In the genomic region with DNA sequence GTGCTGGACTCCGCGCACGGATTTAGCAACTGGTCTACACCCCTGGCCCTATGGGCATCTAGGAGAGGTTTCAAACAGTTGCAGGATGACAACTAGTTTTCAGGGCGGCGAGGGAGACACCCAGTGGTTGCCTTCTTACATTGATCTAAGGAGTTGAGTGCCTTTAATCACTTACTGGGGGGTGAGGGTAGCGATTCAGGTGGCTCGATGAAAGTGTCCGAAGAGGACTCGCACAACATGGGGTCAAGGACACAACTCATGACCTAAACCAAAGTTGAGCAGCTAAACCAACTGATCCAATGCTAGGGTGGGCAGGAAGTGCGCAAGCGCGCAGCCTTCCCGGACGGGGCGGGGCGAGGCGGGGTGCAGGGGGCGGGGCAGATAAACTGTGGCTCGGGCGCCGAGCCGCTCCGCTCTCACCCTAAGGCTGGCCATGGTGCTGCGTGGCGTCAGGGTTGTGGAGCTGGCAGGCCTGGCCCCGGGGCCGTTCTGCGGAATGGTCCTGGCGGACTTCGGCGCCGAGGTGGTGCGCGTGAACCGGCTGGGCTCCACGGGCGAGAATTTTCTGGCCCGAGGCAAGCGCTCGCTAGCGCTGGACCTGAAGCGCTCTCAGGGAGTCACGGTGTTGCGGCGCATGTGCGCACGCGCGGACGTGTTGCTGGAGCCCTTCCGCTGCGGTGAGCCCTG, we compare ENCODE assay signal across 7 mouse cellular contexts. TPM values are rescaled to one million over a fixed set of nuclear protein-coding genes. Genes with fewer than 3 reads are reported as not detected.
DNase-seq lines count a peak whose midpoint lies in the region; ATAC-seq lines count a peak whose summit lies in the region.

A gene (plus strand): TSS at position 380 of the 687 bp plus-strand sequence.

- no peaks in the 10 kb centered on the region for H3K27me3 ChIP-seq in embryonic facial prominence, embryonic 12.5 days
- H3K27me3 ChIP-seq in limb, embryonic 11.5 days (ENCODE audit: control insufficient read depth, insufficient read depth, low read length), result no peaks in the 10 kb centered on the region
- H3K27me3 ChIP-seq in midbrain, embryonic 14.5 days (ENCODE audit: control insufficient read depth, insufficient read depth, low read length), result no peaks in the 10 kb centered on the region

- H3K36me3 ChIP-seq in embryonic facial prominence, embryonic 12.5 days, result no peaks in the 10 kb centered on the region
- no peaks in the 10 kb centered on the region for H3K36me3 ChIP-seq in limb, embryonic 11.5 days (ENCODE audit: control insufficient read depth, insufficient read depth, low read length)
- H3K36me3 ChIP-seq in midbrain, embryonic 14.5 days (ENCODE audit: control insufficient read depth, insufficient read depth, low read length), result no peaks in the 10 kb centered on the region

- no peaks in the 10 kb centered on the region for H3K9me3 ChIP-seq in embryonic facial prominence, embryonic 12.5 days
- no peaks in the 10 kb centered on the region for H3K9me3 ChIP-seq in limb, embryonic 11.5 days (ENCODE audit: control insufficient read depth, low read length)
- H3K9me3 ChIP-seq in midbrain, embryonic 14.5 days (ENCODE audit: control insufficient read depth, low read length), result no peaks in the 10 kb centered on the region

- H3K27ac ChIP-seq in embryonic facial prominence, embryonic 12.5 days, result peak within 1 kb of the TSS; percentile 83
- H3K27ac ChIP-seq in limb, embryonic 11.5 days (replicated peaks; ENCODE audit: low read depth, low read length), result 0 out of 2 replicates have a peak within 1 kb of the TSS, but pooled peaks have one; percentile 49
- peak within 1 kb of the TSS; percentile 90 for H3K27ac ChIP-seq in midbrain, embryonic 14.5 days (replicated peaks; ENCODE audit: low read depth, low read length)

- H3K4me1 ChIP-seq in embryonic facial prominence, embryonic 12.5 days, result no peaks in the 10 kb centered on the region; the same call in 1 of the 2 replicates
- no peaks in the 10 kb centered on the region; the same call in 1 of the 2 replicates for H3K4me1 ChIP-seq in limb, embryonic 11.5 days (ENCODE audit: control insufficient read depth, insufficient read depth, low read length)
- H3K4me1 ChIP-seq in midbrain, embryonic 14.5 days (ENCODE audit: control insufficient read depth, insufficient read depth, low read length), result peaks cover 3% of the 10 kb centered on the region; the same call in 1 of the 2 replicates

- H3K4me3 ChIP-seq in embryonic facial prominence, embryonic 12.5 days, result peak within 1 kb of the TSS; percentile 68
- H3K4me3 ChIP-seq in limb, embryonic 11.5 days (ENCODE audit: low read depth, low read length), result peak within 1 kb of the TSS; percentile 64
- peak within 1 kb of the TSS; percentile 56 for H3K4me3 ChIP-seq in midbrain, embryonic 14.5 days (replicated peaks; ENCODE audit: low read depth, low read length)

- ATAC-seq in embryonic facial prominence, embryonic 12.5 days (ENCODE audit: insufficient number of reproducible peaks, insufficient read depth, low FRiP score, low TSS enrichment), result peak; percentile 97
- ATAC-seq in limb, embryonic 11.5 days (ENCODE audit: insufficient number of reproducible peaks, low FRiP score, low TSS enrichment, low read depth), result peak; percentile 98
- peak; percentile 99 for ATAC-seq in midbrain, embryonic 14.5 days (ENCODE audit: low FRiP score, low TSS enrichment)

- peak; percentile 92 for DNase-seq in adrenal gland, postnatal 25 days
- DNase-seq in heart, adult 11 months, result peak; percentile 99
- DNase-seq in kidney, adult 18-20 months, result peak; percentile 93
- peak; percentile 91 for DNase-seq in limb, embryonic 11.5 days (ENCODE audit: low spot score)
- DNase-seq in midbrain, embryonic 14.5 days, result peak; percentile 96
- peak; percentile 79 to 87 for DNase-seq in spleen, adult 18-20 months

- H3K9ac ChIP-seq in embryonic facial prominence, embryonic 12.5 days, result peak within 1 kb of the TSS; percentile 73
- peak within 1 kb of the TSS; percentile 66 for H3K9ac ChIP-seq in limb, embryonic 11.5 days (ENCODE audit: low read length)
- H3K9ac ChIP-seq in midbrain, embryonic 14.5 days (replicated peaks; ENCODE audit: low read length), result peak within 1 kb of the TSS; percentile 62

- WGBS in embryonic facial prominence, embryonic 12.5 days, result under 1% methylated on average over 51 of the region's 52 CpGs
- WGBS in limb, embryonic 11.5 days, result under 1% methylated on average over 52 of the region's 52 CpGs
- under 1% methylated on average over 52 of the region's 52 CpGs for WGBS in midbrain, embryonic 14.5 days

- peak within 1 kb of the TSS; percentile 66 for H3K4me2 ChIP-seq in embryonic facial prominence, embryonic 12.5 days (replicated peaks)
- peak within 1 kb of the TSS; percentile 68 for H3K4me2 ChIP-seq in limb, embryonic 11.5 days (ENCODE audit: low read depth, severe bottlenecking)
- peak within 1 kb of the TSS; percentile 56 for H3K4me2 ChIP-seq in midbrain, embryonic 14.5 days (ENCODE audit: low read length)

RNA-seq across cellular contexts. Expression of the gene that starts here (rescaled TPM):
- 21.1 and 22.2 TPM in 2 replicates for total RNA-seq in adrenal gland, postnatal 25 days (2021)
- 18.0 and 21.2 TPM in 2 replicates for polyA plus RNA-seq in embryonic facial prominence, embryonic 12.5 days (2016; fragmentation: Nextera tagmentation; extraction: Ambion mirVana)
- polyA plus RNA-seq in limb, embryonic 11.5 days (2014; fragmentation: Nextera tagmentation; extraction: Ambion mirVana), result 16.8 and 18.1 TPM in 2 replicates
- 9.8 and 11.1 TPM in 2 replicates for polyA plus RNA-seq in midbrain, embryonic 14.5 days (2014; fragmentation: Nextera tagmentation; extraction: Ambion mirVana)

Comparison
In these comparisons a context has a peak if more than half of its experiments do, and no peak if none do; other contexts are left out.
1. Peak in every context shown above with its lines: DNase-seq, ATAC-seq, H3K4me3 ChIP-seq and H3K27ac ChIP-seq.